Mouse (Mus musculus): ENCODE data around the gene Copz2. TPM values are rescaled to one million over a fixed set of nuclear protein-coding genes. Genes with fewer than 3 reads are reported as not detected.

Copz2 gene
- polyA plus RNA-seq, 1 experiment from 2014 or later: 44.8 TPM

GRCm38 (mm10) chr11:96899449-96900306 is 50.0 kb downstream of the Copz2 start:
- Histone ChIP-seq H3K36me3 (ENCODE audit: control insufficient read depth, insufficient read depth, low read length) (no peaks in the 10 kb centered on the region), H3K27me3 (ENCODE audit: control insufficient read depth, insufficient read depth, low read length) (no peaks in the 10 kb centered on the region), H3K9ac (ENCODE audit: low read length) (peak overlapping the region; percentile 5; the same call in 1 of the 2 replicates), H3K4me2 (ENCODE audit: low read depth) (peak overlapping the region; percentile 23), H3K27ac (ENCODE audit: low read depth, low read length) (peak overlapping the region; percentile 95), H3K9me3 (ENCODE audit: control insufficient read depth, low read length) (no peaks in the 10 kb centered on the region), H3K4me1 (ENCODE audit: control insufficient read depth, insufficient read depth, low read length) (peaks cover 61% of the 10 kb centered on the region), H3K4me3 (ENCODE audit: low read depth, low read length) (no peak overlapping the region)
- ATAC-seq (ENCODE audit: insufficient read depth, low FRiP score, low TSS enrichment) (peak; percentile 77), DNase-seq (ENCODE audit: low spot score) (peak; percentile 90)
- WGBS: 21% methylated on average over 12 of the region's 13 CpGs

GRCm38 (mm10) chr11:96901332-96901731 is 51.7 kb downstream of the Copz2 start:
- DNase-seq (ENCODE audit: low spot score) (no peak), ATAC-seq (ENCODE audit: insufficient read depth, low FRiP score, low TSS enrichment) (no peak)
- 36% methylated on average over 9 of the region's 9 CpGs for WGBS
- Histone ChIP-seq H3K9ac (ENCODE audit: low read length) (0 out of 2 replicates have a peak overlapping the region, but pooled peaks have one; percentile 1), H3K9me3 (ENCODE audit: control insufficient read depth, low read length) (no peaks in the 10 kb centered on the region), H3K4me1 (ENCODE audit: control insufficient read depth, insufficient read depth, low read length) (peaks cover 69% of the 10 kb centered on the region), H3K4me2 (ENCODE audit: low read depth) (no peak overlapping the region), H3K27ac (ENCODE audit: low read depth, low read length) (peak overlapping the region; percentile 95), H3K27me3 (ENCODE audit: control insufficient read depth, insufficient read depth, low read length) (no peaks in the 10 kb centered on the region), H3K4me3 (ENCODE audit: low read depth, low read length) (no peak overlapping the region), H3K36me3 (ENCODE audit: control insufficient read depth, insufficient read depth, low read length) (no peaks in the 10 kb centered on the region)

DNA sequence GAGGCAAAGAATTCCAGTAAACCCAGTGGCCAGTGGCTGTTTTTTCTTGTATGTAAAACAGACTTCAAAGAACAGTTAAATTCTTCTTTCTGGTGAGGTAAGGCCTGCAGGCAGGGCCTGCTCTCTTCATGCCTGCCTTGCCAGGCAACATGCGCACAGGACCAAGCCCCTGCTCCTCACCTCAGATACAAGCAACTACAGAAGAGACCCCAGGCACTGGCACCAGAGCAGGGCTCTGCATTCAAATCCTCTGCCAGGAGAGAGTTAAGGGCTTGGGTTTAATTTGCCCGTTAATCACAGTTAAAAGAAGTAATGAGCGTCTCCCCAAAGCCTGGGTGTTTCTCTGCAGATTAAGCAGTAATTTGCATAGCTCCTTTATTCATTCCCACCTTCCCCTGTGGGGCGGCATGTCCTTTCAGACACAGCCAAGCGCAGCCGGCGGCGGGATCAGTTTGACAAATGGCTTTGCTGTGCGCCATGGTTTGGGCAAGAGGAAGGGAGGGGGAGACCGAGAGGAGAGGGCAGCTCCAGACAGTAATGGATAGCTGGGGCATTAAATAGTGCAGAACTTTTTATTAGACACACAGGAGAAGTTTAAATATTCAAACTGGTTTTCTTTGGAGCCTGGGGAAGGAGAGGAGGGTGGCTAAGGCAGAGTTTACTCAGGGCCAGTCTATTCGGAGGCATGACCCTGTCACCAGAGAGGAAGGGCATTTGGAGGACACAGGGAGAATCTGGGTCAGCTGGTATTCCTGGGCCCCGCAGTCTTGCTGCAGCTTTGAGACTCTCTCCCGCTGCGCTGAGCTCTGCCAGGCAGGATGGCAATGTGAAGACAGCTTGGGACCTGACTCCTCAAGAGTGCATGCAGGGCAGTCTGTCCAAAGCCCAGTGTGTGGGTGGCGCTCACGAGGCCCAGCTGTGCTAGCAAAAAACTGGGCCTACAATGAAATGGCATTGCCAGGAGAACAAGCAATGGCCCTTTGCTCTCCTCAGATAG is 53.3 kb downstream of the Copz2 start:
- peak overlapping the region; percentile 27 for H3K9ac ChIP-seq (ENCODE audit: low read length)
- DNase-seq (ENCODE audit: low spot score): peak; percentile 91
- 3% methylated on average over 16 of the region's 16 CpGs for WGBS
- no peaks in the 10 kb centered on the region for H3K27me3 ChIP-seq (ENCODE audit: control insufficient read depth, insufficient read depth, low read length)
- no peak overlapping the region for H3K4me3 ChIP-seq (ENCODE audit: low read depth, low read length)
- no peaks in the 10 kb centered on the region; the same call in 1 of the 2 replicates for H3K36me3 ChIP-seq (ENCODE audit: control insufficient read depth, insufficient read depth, low read length)
- H3K4me1 ChIP-seq (ENCODE audit: control insufficient read depth, insufficient read depth, low read length): peaks cover 72% of the 10 kb centered on the region
- H3K9me3 ChIP-seq (ENCODE audit: control insufficient read depth, low read length): no peaks in the 10 kb centered on the region
- H3K4me2 ChIP-seq (ENCODE audit: low read depth): no peak overlapping the region
- H3K27ac ChIP-seq (ENCODE audit: low read depth, low read length): peak overlapping the region; percentile 93
- peak; percentile 81 for ATAC-seq (ENCODE audit: insufficient read depth, low FRiP score, low TSS enrichment)

DNA sequence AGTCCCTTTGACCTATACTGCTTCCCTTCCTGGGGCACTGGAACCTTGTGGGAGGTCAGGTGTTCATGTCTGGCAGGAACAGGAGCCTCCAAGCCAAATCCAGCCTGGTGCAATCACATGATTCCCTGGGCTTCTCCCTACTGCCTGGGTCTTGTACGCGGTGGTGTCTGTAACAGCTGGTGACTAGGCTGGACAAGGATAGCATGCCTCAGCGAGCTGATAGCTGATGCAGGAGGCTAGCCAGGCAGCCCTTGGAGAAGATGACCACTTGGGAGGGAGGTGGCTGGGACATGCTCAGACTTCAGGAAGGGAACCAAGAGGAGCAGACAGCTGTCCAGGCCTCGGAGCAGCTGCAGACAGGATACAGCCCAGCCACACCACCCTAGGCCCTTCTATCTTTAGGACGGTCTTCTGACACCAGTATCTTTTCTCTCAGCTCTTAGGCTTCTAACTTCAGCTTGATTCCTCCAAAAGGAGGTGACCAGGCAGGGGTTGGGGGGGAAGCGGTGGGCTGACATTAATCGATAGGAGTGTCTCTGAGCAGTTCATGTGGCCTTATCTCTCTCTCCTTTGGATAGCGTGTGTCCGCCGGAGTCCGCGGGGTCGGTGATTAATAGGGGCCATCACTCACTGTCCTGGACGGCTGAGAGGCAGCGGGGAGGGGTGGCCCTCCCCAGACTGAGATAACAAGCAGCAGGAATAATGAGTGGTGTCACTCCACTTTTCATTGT is 56.9 kb downstream of the Copz2 start:
- Histone ChIP-seq H3K36me3 (ENCODE audit: control insufficient read depth, insufficient read depth, low read length) (peaks cover 2% of the 10 kb centered on the region; the same call in 1 of the 2 replicates), H3K4me1 (ENCODE audit: control insufficient read depth, insufficient read depth, low read length) (peaks cover 59% of the 10 kb centered on the region), H3K27ac (ENCODE audit: low read depth, low read length) (peak overlapping the region; percentile 89), H3K4me2 (ENCODE audit: low read depth) (no peak overlapping the region), H3K27me3 (ENCODE audit: control insufficient read depth, insufficient read depth, low read length) (no peaks in the 10 kb centered on the region), H3K9me3 (ENCODE audit: control insufficient read depth, low read length) (no peaks in the 10 kb centered on the region), H3K9ac (ENCODE audit: low read length) (peak overlapping the region; percentile 41), H3K4me3 (ENCODE audit: low read depth, low read length) (no peak overlapping the region)
- DNase-seq (ENCODE audit: low spot score) (peak; percentile 69), ATAC-seq (ENCODE audit: insufficient read depth, low FRiP score, low TSS enrichment) (no peak)
- 20% methylated on average over 15 of the region's 15 CpGs for WGBS

DNA sequence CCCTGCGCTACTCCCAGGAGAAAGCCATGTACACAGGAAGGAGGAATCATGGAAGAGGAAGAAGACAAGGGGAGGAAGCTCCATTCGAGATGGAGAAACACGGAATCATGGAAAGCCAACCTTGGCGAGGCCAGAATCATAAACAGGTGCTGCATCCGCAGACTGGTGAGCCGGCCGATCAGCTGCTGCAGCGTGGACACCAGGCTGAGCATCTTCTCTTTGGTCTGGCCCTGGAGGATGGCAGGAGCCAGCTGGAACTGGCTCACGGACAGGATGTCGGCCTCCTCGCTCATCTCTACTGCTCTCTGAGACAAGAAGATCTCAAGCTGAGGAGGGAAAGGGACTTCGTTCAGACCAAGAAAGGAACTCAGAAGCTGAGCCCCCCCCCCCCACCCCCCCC is 58.9 kb downstream of the Copz2 start:
- Histone ChIP-seq H3K27ac (ENCODE audit: low read depth, low read length) (peak overlapping the region; percentile 89), H3K4me3 (ENCODE audit: low read depth, low read length) (no peak overlapping the region), H3K36me3 (ENCODE audit: control insufficient read depth, insufficient read depth, low read length) (peaks cover 2% of the 10 kb centered on the region; the same call in 1 of the 2 replicates), H3K4me2 (ENCODE audit: low read depth) (no peak overlapping the region), H3K27me3 (ENCODE audit: control insufficient read depth, insufficient read depth, low read length) (no peaks in the 10 kb centered on the region), H3K9me3 (ENCODE audit: control insufficient read depth, low read length) (no peaks in the 10 kb centered on the region), H3K4me1 (ENCODE audit: control insufficient read depth, insufficient read depth, low read length) (peaks cover 42% of the 10 kb centered on the region), H3K9ac (ENCODE audit: low read length) (peak overlapping the region; percentile 14; the same call in 1 of the 2 replicates)
- WGBS: 88% methylated on average over 12 of the region's 12 CpGs
- ATAC-seq (ENCODE audit: insufficient read depth, low FRiP score, low TSS enrichment): no peak
- DNase-seq (ENCODE audit: low spot score): no peak

- peaks cover 2% of the 10 kb centered on the region; the same call in 1 of the 2 replicates for H3K36me3 ChIP-seq (ENCODE audit: control insufficient read depth, insufficient read depth, low read length)
- no peak overlapping the region for H3K27ac ChIP-seq (ENCODE audit: low read depth, low read length)
- H3K9me3 ChIP-seq (ENCODE audit: control insufficient read depth, low read length): no peaks in the 10 kb centered on the region
- H3K4me2 ChIP-seq (ENCODE audit: low read depth): no peak overlapping the region
- peak; percentile 87 for DNase-seq (ENCODE audit: low spot score)
- WGBS: 26% methylated on average over 7 of the region's 7 CpGs
- H3K4me3 ChIP-seq (ENCODE audit: low read depth, low read length): no peak overlapping the region
- H3K9ac ChIP-seq (ENCODE audit: low read length): no peak overlapping the region
- H3K27me3 ChIP-seq (ENCODE audit: control insufficient read depth, insufficient read depth, low read length): no peaks in the 10 kb centered on the region
- H3K4me1 ChIP-seq (ENCODE audit: control insufficient read depth, insufficient read depth, low read length): peaks cover 37% of the 10 kb centered on the region
- peak; percentile 24; the same call in 1 of the 2 replicates for ATAC-seq (ENCODE audit: insufficient read depth, low FRiP score, low TSS enrichment)
Measured at GRCm38 (mm10) chr11:96910003-96910402, 60.3 kb downstream of the Copz2 start.
